Mouse (Mus musculus) embryonic facial prominence, embryonic 14.5 days (tissue): ENCODE measurements around the gene 1700024P04Rik. TPM values are rescaled to one million over a fixed set of nuclear protein-coding genes. Genes with fewer than 3 reads are reported as not detected.
"Not testable (repeated sequence)": the region's sequence is repeated elsewhere in the genome, so short reads cannot be mapped to it uniquely, and the experiment has no call there.

ENCODE experiments used
- ATAC-seq: fragments of 200-750 bp; cut with Nextera tagmentation; 2 replicates; pipeline ENCODE4 v1.8.0; 2017; ENCODE audit warnings: low read depth, moderate number of reproducible peaks, moderate TSS enrichment
- DNase-seq: peaks from one replicate; pipeline ENCODE4 v3.0.0-alpha.2; 2015; ENCODE audit warnings: low spot score
- H3K27ac ChIP-seq: fragments of 300-500 bp; sonication (generic); replicated peaks from 2 replicates; pipeline ENCODE4 v1.5.1; 2014; ENCODE audit warnings: low read depth, mild to moderate bottlenecking, low read length, moderate library complexity
- H3K27me3 ChIP-seq: fragments of 300-500 bp; sonication (generic); replicated peaks from 2 replicates; pipeline ENCODE4 v1.6.1; 2014; ENCODE audit warnings: low read length; ENCODE audit not compliant: control insufficient read depth, insufficient read depth
- H3K36me3 ChIP-seq: fragments of 300-500 bp; sonication (generic); 2 replicates; pipeline ENCODE4 v1.6.1; 2014; ENCODE audit warnings: low read length, mixed read lengths; ENCODE audit not compliant: control insufficient read depth, insufficient read depth
- H3K4me1 ChIP-seq: fragments of 300-500 bp; sonication (generic); 2 replicates; pipeline ENCODE4 v1.6.1; 2014; ENCODE audit warnings: antibody characterized with exemption, low read length; ENCODE audit not compliant: control insufficient read depth, insufficient read depth
- H3K4me2 ChIP-seq: fragments of 300-500 bp; sonication (generic); 2 replicates; pipeline ENCODE4 v1.6.1; 2014; ENCODE audit warnings: low read depth, mild to moderate bottlenecking, low read length, moderate library complexity, mixed read lengths
- H3K4me3 ChIP-seq: fragments of 300-500 bp; sonication (generic); 2 replicates; pipeline ENCODE4 v1.5.1; 2014; ENCODE audit warnings: low read depth, mild to moderate bottlenecking, low read length
- H3K9ac ChIP-seq: fragments of 300-500 bp; sonication (generic); 2 replicates; pipeline ENCODE4 v1.6.1; 2014; ENCODE audit warnings: low read depth, mild to moderate bottlenecking, low read length, moderate library complexity, mixed read lengths
- H3K9me3 ChIP-seq: fragments of 300-500 bp; sonication (generic); 2 replicates; pipeline ENCODE4 v1.6.1; 2016; ENCODE audit warnings: low read length; ENCODE audit not compliant: control insufficient read depth
- WGBS: fragments of 180-500 bp; shearing (Covaris S2); extraction: QIAGEN DNeasy Blood & Tissue Kit; methylation state at CpG from one replicate; pipeline ENCODE4 v1.1.7; 2014; 5-methylcytosine and 5-hydroxymethylcytosine counted together
- polyA plus RNA-seq: library from polyadenylated mRNA; unstranded; fragments of >200 nt; fragmentation: Nextera tagmentation; extraction: Ambion mirVana; gene quantifications from 2 replicates; pipeline ENCODE4 v1.2.1, GENCODE M21; 2014

The 1700024P04Rik gene
- polyA plus RNA-seq, 1 experiment from 2014 or later = not detected

GRCm38 (mm10) chr13:99016696-99017095 lies 32.3 kb upstream of the 1700024P04Rik start:
- H3K36me3 ChIP-seq = no peaks in the 10 kb centered on the region

DNA sequence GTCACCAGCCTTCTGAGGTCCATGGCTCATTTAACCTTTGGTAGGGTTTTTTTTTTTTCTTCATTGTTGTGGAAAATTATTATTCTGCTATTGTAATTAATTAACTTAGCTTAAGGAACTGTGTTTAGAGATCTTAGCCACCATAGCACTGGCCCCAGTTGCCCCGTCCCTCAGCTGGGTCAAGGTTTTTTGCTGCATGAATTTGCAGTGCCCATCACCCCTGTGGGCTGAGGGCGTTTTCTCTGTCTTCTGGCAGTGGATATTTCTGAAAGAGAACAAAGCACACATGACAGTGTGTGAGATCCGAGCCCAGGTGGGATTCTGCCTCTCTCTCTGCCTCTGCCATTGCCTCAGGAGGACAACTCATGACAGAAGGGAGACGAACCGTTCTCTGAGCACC lies 28.5 kb upstream of the 1700024P04Rik start:
- 80% methylated on average over 5 of the region's 5 CpGs for WGBS
- Histone ChIP-seq H3K4me2 (no peak overlapping the region), H3K9ac (no peak overlapping the region), H3K9me3 (no peaks in the 10 kb centered on the region), H3K27ac (no peak overlapping the region), H3K36me3 (no peaks in the 10 kb centered on the region), H3K4me1 (no peaks in the 10 kb centered on the region), H3K27me3 (no peaks in the 10 kb centered on the region), H3K4me3 (no peak overlapping the region)
- no peak for DNase-seq
- ATAC-seq = no peak

More at GRCm38 (mm10) chr13:99016696-99017095, 32.3 kb upstream of the 1700024P04Rik start:
- no peaks in the 10 kb centered on the region for H3K27me3 ChIP-seq
- H3K4me1 ChIP-seq = no peaks in the 10 kb centered on the region
- H3K9ac ChIP-seq = no peak overlapping the region
- no peak overlapping the region for H3K4me3 ChIP-seq
- no peak overlapping the region for H3K27ac ChIP-seq
- no peak for DNase-seq
- no peak overlapping the region for H3K4me2 ChIP-seq
- no peak for ATAC-seq
- no peaks in the 10 kb centered on the region for H3K9me3 ChIP-seq
- 66% methylated on average over 4 of the region's 4 CpGs for WGBS

DNA sequence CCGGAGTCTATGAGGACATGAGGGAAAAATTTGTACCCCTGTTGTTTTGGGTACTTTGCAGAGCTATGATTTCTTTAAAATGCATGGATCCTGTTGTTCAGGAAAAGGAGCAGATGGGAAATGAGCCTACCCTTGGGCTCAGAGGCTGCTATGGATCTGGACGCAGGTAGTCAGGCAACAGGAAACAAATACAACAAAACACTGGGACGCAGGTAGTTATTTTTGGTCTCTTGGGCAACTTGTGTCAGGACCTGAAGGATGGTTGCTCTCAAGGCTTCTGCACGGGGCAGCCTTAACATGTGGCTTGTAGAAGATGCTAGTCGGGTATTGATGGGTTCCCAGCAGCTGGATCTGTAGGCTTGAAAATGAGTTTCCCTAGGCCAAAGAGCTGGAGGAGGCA lies 23.6 kb upstream of the 1700024P04Rik start:
- Histone ChIP-seq H3K27ac (no peak overlapping the region), H3K4me3 (no peak overlapping the region), H3K36me3 (no peaks in the 10 kb centered on the region), H3K4me2 (no peak overlapping the region), H3K4me1 (no peaks in the 10 kb centered on the region), H3K9me3 (peaks cover 14% of the 10 kb centered on the region; the same call in 1 of the 2 replicates), H3K27me3 (no peaks in the 10 kb centered on the region), H3K9ac (no peak overlapping the region)
- ATAC-seq (no peak), DNase-seq (no peak)
- WGBS = 87% methylated on average over 5 of the region's 5 CpGs

- H3K27ac ChIP-seq = no peak overlapping the region
- H3K4me3 ChIP-seq = no peak overlapping the region
- no peak overlapping the region for H3K9ac ChIP-seq
- H3K9me3 ChIP-seq = peaks cover 15% of the 10 kb centered on the region; the same call in 1 of the 2 replicates
- no peaks in the 10 kb centered on the region for H3K36me3 ChIP-seq
- H3K27me3 ChIP-seq = no peaks in the 10 kb centered on the region
- H3K4me1 ChIP-seq = no peaks in the 10 kb centered on the region
- no peak overlapping the region for H3K4me2 ChIP-seq
- WGBS = 88% methylated on average over 17 of the region's 17 CpGs
- DNase-seq (no peak), ATAC-seq (no peak)
These were observed 22.2 kb upstream of the 1700024P04Rik start for GRCm38 (mm10) chr13:99006389-99007099.

DNA sequence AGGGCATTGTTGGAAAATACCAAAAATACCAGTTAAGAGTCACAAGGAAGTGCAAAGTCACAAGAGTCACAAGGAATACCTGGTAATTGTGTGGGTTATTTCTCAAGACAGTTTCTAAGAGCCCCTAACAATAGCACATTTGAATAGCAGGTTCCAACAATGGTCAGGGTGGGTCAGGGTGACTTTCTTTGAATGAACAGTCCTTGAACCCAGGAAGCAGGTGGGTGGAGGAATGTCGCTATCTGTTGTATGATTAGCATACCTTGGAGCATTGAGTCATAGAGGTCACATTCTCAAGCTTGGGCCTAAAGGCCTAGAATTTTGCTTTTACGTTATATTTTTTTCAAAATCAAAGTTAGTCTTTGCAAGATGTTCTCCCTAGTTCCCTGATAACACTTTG lies 17.3 kb upstream of the 1700024P04Rik start:
- peaks cover 22% of the 10 kb centered on the region; the same call in 1 of the 2 replicates for H3K9me3 ChIP-seq
- H3K4me1 ChIP-seq, H3K4me3 ChIP-seq, H3K27me3 ChIP-seq, ATAC-seq, H3K4me2 ChIP-seq, DNase-seq, H3K9ac ChIP-seq, H3K27ac ChIP-seq, H3K36me3 ChIP-seq: not testable (repeated sequence)
- 93% methylated on average over 2 of the region's 2 CpGs for WGBS

DNA sequence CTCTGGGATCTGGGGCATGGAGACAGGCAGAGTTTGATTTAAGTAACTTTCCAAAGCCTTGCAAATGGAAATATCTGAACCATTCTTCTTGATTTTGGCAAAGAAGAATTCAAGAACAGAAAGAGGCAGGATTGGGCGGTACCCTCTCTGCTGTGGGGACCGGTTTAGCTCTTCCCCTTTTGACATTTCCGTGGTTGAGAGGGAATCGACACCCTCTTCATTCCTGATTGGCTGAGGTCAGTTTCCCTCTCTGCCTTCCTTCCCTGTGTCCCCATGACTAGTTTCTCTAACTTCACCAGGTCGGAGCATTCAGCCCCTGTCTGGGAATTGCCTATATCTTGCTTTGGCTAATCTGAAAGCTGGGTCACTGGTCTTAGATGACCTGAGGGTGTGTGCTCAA lies 12.7 kb upstream of the 1700024P04Rik start:
- 0 out of 2 replicates have a peak, but pooled peaks cover 7% of the 10 kb centered on the region for H3K9me3 ChIP-seq
- no peak overlapping the region for H3K4me3 ChIP-seq
- no peaks in the 10 kb centered on the region for H3K36me3 ChIP-seq
- no peak overlapping the region for H3K27ac ChIP-seq
- no peaks in the 10 kb centered on the region for H3K4me1 ChIP-seq
- WGBS = 67% methylated on average over 5 of the region's 5 CpGs
- DNase-seq = no peak
- no peak for ATAC-seq
- H3K27me3 ChIP-seq = no peaks in the 10 kb centered on the region
- H3K4me2 ChIP-seq = no peak overlapping the region
- H3K9ac ChIP-seq = no peak overlapping the region

- Histone ChIP-seq H3K4me1 (no peaks in the 10 kb centered on the region), H3K4me2 (no peak overlapping the region), H3K9me3 (no peaks in the 10 kb centered on the region), H3K9ac (no peak overlapping the region), H3K27ac (no peak overlapping the region), H3K36me3 (no peaks in the 10 kb centered on the region), H3K4me3 (no peak overlapping the region), H3K27me3 (no peaks in the 10 kb centered on the region)
- ATAC-seq (no peak), DNase-seq (no peak)
- WGBS = 83% methylated on average over 4 of the region's 4 CpGs
These were observed 7.1 kb downstream of the 1700024P04Rik start for GRCm38 (mm10) chr13:98977070-98977785.

- not testable (repeated sequence) for H3K36me3 ChIP-seq, H3K4me1 ChIP-seq, ATAC-seq, DNase-seq, H3K9ac ChIP-seq, H3K27me3 ChIP-seq, H3K4me2 ChIP-seq, H3K9me3 ChIP-seq, H3K4me3 ChIP-seq, H3K27ac ChIP-seq
- 77% methylated on average over 3 of the region's 3 CpGs for WGBS
These were observed 8.3 kb downstream of the 1700024P04Rik start for GRCm38 (mm10) chr13:98976022-98976421.
